Mouse (Mus musculus): ENCODE data around the gene Serpina1b. TPM values are rescaled to one million over a fixed set of nuclear protein-coding genes. Genes with fewer than 3 reads are reported as not detected.
"Not testable (repeated sequence)": the region's sequence is repeated elsewhere in the genome, so short reads cannot be mapped to it uniquely, and the experiment has no call there.

Gene Serpina1b
- total RNA-seq, 1 experiment from 2014 or later: not detected

DNA sequence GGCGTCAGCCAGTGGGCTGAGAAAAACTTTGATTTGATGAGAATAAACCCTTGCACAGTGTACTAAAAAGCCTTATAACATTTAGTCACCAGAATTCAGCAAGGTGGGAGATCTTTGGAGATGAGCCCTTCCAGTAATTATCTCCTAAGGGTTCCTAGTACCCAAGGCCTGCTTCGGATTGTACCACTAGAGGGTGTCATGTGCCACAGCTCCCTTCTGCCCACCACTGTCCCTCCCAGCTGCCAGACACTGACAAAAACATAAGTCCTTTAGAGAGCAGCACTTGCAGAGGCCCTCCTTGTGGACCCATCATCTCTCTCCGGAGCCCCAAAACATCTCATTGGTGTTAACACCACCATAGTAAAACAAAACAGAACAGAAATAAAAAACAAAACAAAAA lies 118.6 kb downstream of the Serpina1b start:
- ATAC-seq (replicated peaks in 1 of 2; ENCODE audit: insufficient read depth in 1 of 2, low FRiP score in 2 of 2, low TSS enrichment in 1 of 2, low read depth in 1 of 2, poor library complexity in 2 of 2, severe bottlenecking in 2 of 2): no peak

- ATAC-seq (replicated peaks in 1 of 2; ENCODE audit: insufficient read depth in 1 of 2, low FRiP score in 2 of 2, low TSS enrichment in 1 of 2, low read depth in 1 of 2, poor library complexity in 2 of 2, severe bottlenecking in 2 of 2): no peak
Observed at GRCm38 (mm10) chr12:103710405-103710804, 119.8 kb downstream of the Serpina1b start.

DNA sequence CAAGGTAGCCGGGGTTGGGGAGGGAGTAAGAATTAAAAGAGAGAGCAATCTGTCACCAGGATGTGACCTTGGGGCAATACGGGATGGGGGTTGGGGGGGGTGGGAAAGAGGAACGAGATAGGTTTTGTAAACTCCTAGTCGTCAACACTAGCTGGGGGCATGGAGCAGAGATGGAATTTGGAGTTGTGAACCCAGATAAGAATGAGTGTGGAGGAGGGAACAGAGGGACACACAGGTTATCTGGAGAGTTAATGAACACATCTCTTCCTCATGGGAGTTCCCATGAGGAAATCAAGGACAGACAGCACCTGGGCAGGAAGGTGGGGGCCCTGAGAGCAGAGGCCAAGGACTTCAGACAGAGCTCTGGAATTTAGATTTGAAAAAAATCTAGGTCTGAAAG lies 124.1 kb downstream of the Serpina1b start:
- ATAC-seq (replicated peaks in 1 of 2; ENCODE audit: insufficient read depth in 1 of 2, low FRiP score in 2 of 2, low TSS enrichment in 1 of 2, low read depth in 1 of 2, poor library complexity in 2 of 2, severe bottlenecking in 2 of 2): no peak

DNA sequence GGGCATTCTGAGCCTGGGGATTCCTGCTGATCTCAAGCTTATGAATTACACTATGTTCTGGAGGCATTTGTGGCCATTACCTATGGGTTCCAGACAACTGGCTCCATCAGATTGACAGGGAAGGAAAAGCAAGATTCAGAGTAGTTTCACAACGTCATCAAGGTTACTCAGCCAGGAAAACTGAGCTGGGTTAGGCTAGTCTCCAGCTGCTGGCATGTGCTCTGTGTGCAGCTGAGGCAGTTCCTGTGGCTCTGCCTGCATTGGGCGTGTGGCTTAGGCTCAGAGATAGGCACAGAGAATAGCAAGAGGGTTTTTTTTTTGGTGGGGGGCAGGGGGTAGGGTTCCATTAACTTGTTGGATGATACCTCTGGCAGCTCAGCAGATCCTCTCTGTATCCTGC lies 124.6 kb downstream of the Serpina1b start:
- ATAC-seq (replicated peaks in 1 of 2; ENCODE audit: insufficient read depth in 1 of 2, low FRiP score in 2 of 2, low TSS enrichment in 1 of 2, low read depth in 1 of 2, poor library complexity in 2 of 2, severe bottlenecking in 2 of 2): no peak

GRCm38 (mm10) chr12:103700144-103700750 lies 129.9 kb downstream of the Serpina1b start:
- ATAC-seq (replicated peaks in 1 of 2; ENCODE audit: insufficient read depth in 1 of 2, low FRiP score in 2 of 2, low TSS enrichment in 1 of 2, low read depth in 1 of 2, poor library complexity in 2 of 2, severe bottlenecking in 2 of 2): no peak

DNA sequence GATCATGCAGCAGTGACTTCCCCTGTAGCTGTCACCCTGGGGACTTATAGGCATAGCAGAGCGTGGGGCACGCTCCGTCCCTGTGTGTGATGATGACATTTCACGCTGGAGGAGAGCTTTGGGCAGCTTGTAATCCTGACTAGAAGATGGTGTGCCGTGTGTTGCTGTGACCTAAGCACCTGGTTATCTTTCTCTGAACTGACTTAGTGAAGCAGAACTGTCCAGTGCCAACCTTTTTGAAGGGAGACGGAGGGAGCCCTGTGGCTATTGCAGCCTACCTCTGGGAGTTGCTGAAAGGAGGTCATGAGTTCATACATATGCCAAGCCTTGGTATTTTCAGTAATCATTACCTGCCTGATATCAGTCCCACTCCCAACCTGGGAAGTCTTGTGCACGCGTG lies 134.7 kb downstream of the Serpina1b start, which contains the start of gene Serpina1f:
Gene Serpina1f (minus strand): TSS at position 101 of the 400 bp plus-strand sequence.
- ATAC-seq (replicated peaks in 1 of 2; ENCODE audit: insufficient read depth in 1 of 2, low FRiP score in 2 of 2, low TSS enrichment in 1 of 2, low read depth in 1 of 2, poor library complexity in 2 of 2, severe bottlenecking in 2 of 2): no peak

DNA sequence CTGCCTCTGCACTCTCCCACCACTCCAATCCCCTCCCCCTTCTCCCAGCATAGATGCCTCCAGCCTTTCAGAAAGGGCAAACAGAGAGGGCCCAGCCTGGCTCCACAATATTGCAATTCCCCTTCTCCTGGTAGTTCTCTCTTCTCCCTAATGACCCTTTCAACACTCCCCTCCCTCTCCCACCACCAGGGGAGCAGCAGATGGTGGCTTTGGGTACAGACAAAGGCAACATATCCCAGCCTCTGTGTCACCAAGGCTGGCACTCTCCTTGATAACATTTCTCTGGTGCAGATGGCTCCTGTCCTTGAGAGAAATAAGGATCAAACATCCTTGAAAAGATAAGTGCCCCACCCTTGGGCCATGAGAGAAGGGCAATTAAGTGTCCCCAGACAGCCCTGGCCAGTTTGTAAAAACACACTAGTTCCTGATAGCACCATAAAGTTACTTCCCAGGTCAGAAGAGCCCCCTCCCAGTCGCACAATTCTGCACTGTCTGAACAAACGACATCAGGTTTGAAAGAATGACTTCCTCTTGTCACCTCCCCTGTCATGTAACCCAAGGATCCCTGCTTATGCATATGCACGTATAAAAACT lies 141.9 kb downstream of the Serpina1b start:
- no peak for ATAC-seq (replicated peaks in 1 of 2; ENCODE audit: insufficient read depth in 1 of 2, low FRiP score in 2 of 2, low TSS enrichment in 1 of 2, low read depth in 1 of 2, poor library complexity in 2 of 2, severe bottlenecking in 2 of 2)

DNA sequence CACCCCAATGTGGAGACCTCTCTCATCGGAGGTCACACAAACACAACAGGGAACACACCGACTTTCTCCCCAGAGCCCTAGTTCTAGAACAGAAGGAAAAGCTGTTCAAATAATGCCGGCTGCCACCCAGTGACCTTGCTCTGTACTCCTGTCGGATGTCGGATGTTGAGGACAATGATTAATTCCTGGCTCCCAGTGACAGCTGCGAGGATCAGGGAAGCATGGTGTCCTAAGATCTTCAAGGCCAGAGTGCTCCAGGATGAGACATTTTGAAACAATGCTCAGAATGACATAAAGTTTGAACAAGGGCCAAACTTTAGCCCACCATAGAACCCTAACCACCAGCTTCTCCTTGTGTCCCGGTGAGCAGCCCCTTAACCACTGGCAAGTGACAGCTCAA lies 143.2 kb downstream of the Serpina1b start:
- no peak for ATAC-seq (replicated peaks in 1 of 2; ENCODE audit: insufficient read depth in 1 of 2, low FRiP score in 2 of 2, low TSS enrichment in 1 of 2, low read depth in 1 of 2, poor library complexity in 2 of 2, severe bottlenecking in 2 of 2)

GRCm38 (mm10) chr12:103686050-103686449 lies 144.1 kb downstream of the Serpina1b start:
- ATAC-seq (replicated peaks in 1 of 2; ENCODE audit: insufficient read depth in 1 of 2, low FRiP score in 2 of 2, low TSS enrichment in 1 of 2, low read depth in 1 of 2, poor library complexity in 2 of 2, severe bottlenecking in 2 of 2): no peak

DNA sequence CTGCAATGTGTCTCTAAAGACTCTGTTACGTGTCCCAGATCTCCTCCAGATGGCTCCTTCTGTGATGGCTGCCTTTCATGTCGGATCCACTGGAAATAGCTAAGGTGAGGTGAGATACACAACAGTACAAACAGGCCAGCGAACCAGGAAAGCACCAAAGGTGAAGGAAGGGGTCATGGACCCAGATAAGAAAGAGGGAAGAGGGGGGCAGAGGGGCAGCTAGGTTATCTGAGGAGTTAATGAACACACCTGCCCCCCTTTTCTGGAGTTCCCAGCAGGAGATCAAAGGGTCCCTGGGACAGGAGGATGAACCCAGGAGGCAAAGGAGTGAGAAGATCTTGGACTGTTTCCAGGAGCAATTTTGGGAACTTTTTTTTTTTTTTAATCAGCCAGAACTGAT lies 144.8 kb downstream of the Serpina1b start:
- no peak for ATAC-seq (replicated peaks in 1 of 2; ENCODE audit: insufficient read depth in 1 of 2, low FRiP score in 2 of 2, low TSS enrichment in 1 of 2, low read depth in 1 of 2, poor library complexity in 2 of 2, severe bottlenecking in 2 of 2)

DNA sequence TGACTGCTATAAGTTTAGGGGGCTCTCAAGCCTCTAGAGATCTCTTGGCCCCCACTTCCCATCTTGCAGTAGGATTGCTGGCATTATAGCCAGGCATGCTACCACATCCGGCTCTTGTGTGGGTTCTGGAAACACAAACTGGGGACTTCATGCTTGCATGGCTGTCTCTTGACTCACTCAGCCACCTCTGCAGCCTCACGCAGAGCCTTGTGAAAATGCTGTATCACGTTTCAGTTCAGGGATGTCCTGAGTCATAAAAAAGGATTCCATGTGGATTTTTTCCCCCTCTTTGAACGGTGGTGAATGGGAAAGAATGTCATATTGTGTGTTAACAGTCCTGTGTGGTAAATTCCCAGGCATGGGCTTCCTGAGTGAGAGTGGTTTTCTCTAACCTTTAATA lies 146.4 kb downstream of the Serpina1b start:
- no peak for ATAC-seq (replicated peaks in 1 of 2; ENCODE audit: insufficient read depth in 1 of 2, low FRiP score in 2 of 2, low TSS enrichment in 1 of 2, low read depth in 1 of 2, poor library complexity in 2 of 2, severe bottlenecking in 2 of 2)

- ATAC-seq (replicated peaks in 1 of 2; ENCODE audit: insufficient read depth in 1 of 2, low FRiP score in 2 of 2, low TSS enrichment in 1 of 2, low read depth in 1 of 2, poor library complexity in 2 of 2, severe bottlenecking in 2 of 2): no peak
Observed at GRCm38 (mm10) chr12:103681739-103682138, 148.4 kb downstream of the Serpina1b start.

- no peak for ATAC-seq (replicated peaks in 1 of 2; ENCODE audit: insufficient read depth in 1 of 2, low FRiP score in 2 of 2, low TSS enrichment in 1 of 2, low read depth in 1 of 2, poor library complexity in 2 of 2, severe bottlenecking in 2 of 2)
Observed at GRCm38 (mm10) chr12:103681169-103681568, 149.0 kb downstream of the Serpina1b start.

DNA sequence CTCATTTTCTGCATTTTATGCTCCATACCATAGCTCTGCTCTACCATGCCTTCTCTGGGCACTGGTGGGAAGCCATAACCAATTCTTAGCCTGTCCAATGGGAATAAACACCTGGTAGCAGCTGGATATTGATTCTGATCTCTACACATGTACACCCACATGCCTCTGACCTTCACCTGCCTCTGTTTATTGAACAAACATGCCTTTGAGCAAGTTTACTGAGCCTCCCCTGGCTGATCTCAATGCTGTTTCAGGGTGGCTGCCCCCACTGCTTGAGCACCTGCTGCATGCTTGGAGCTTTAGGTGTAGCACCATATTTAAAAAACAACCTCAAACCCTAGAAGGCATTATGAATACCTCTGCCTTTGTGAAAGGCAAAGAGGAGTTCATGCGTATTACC lies 150.3 kb downstream of the Serpina1b start:
- ATAC-seq (replicated peaks in 1 of 2; ENCODE audit: insufficient read depth in 1 of 2, low FRiP score in 2 of 2, low TSS enrichment in 1 of 2, low read depth in 1 of 2, poor library complexity in 2 of 2, severe bottlenecking in 2 of 2): not testable (repeated sequence)

Other genes with a start within 250 kb of the Serpina1b start
- gene Serpina10, start 198.9 kb downstream of the Serpina1b start, total RNA-seq (2017): not detected in 2 replicates
- gene Serpina6, start 173.2 kb downstream of the Serpina1b start, total RNA-seq (2017): not detected in 2 replicates
- gene Serpina16, start 154.2 kb downstream of the Serpina1b start, total RNA-seq (2017): not detected in 2 replicates
- gene Serpina1f, start 134.8 kb downstream of the Serpina1b start, total RNA-seq (2017): not detected in 2 replicates
- not detected in 2 replicates for gene Serpina1d, start 56.8 kb downstream of the Serpina1b start, total RNA-seq (2017)
- gene Serpina1a, start 33.2 kb upstream of the Serpina1b start, total RNA-seq (2017): not detected in 2 replicates
- not detected in 2 replicates for gene Serpina1c, start 74.5 kb upstream of the Serpina1b start, total RNA-seq (2017)
- not detected in 2 replicates for gene Serpina1e, start 128.6 kb upstream of the Serpina1b start, total RNA-seq (2017)
- 1.1 TPM in 1 of 2 replicates, not detected in the other for gene Serpina11, start 159.6 kb upstream of the Serpina1b start, total RNA-seq (2017)
- not detected in 2 replicates for gene Serpina9, start 183.4 kb upstream of the Serpina1b start, total RNA-seq (2017)
- not detected in 2 replicates for gene Serpina12, start 214.1 kb upstream of the Serpina1b start, total RNA-seq (2017)